Mouse (Mus musculus): ENCODE results near the gene Pnmal2. TPM values are rescaled to one million over a fixed set of nuclear protein-coding genes. Genes with fewer than 3 reads are reported as not detected.

The Pnmal2 gene
- polyA plus RNA-seq, 1 experiment from 2014 or later: 3.3 TPM

DNA sequence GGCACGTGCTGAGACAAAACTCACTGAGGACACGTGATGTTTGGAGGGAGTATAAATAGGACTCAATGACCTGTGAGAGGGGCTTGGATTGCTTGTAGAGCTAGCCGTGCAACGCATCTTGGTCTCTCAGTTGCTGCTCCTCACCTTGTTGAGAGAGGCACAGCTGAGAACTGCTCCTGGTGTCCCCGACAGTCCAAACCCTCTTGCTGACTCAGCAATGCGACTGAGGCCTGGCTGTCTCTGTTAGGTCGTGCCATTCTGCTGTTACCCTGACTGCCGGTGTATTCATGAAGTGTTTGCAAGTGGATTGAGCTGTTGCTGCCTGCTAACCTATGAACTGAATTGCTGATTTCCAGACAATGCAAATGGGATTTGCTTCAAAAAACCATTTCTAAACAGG, 31.8 kb downstream of the Pnmal2 start:
- H3K4me1 ChIP-seq (ENCODE audit: insufficient read depth): no peaks in the 10 kb centered on the region
- no peak overlapping the region for H3K27ac ChIP-seq (ENCODE audit: low read depth)
- H3K27me3 ChIP-seq (ENCODE audit: insufficient read depth, low read length): no peaks in the 10 kb centered on the region
- DNase-seq: no peak
- no peak overlapping the region; the same call in 1 of the 2 replicates for H3K9ac ChIP-seq
- no peaks in the 10 kb centered on the region for H3K36me3 ChIP-seq (ENCODE audit: insufficient read depth)
- no peak for ATAC-seq (ENCODE audit: insufficient read depth)
- no peak overlapping the region for H3K4me2 ChIP-seq
- no peak for TF ChIP-seq CTCF (IDR thresholded peaks at IDR 0.05; ENCODE audit: low read depth)
- no peaks in the 10 kb centered on the region for H3K9me3 ChIP-seq (ENCODE audit: low read depth, low read length)
- WGBS: 47% methylated on average over 8 of the region's 8 CpGs
- H3K4me3 ChIP-seq (ENCODE audit: low read depth, low read length): no peak overlapping the region

DNA sequence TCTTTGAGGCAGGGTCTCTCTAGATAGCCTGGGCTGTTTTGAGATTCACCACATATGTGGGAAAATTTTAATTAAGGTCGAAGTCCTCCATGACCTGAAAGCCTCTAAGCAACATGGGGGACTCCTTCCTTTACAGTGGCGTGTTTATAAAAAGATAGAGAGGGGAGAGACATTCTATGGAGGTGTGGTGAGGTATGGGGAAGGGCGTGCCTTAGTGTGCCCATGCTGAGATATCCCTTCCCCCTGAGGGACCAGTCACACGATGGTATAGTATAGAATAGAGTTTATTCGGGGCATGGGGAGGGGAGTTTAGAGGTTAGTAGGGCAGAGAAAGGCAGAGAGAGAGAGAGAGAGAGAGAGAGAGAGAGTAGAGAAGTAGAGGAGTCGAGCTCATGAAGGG, 33.7 kb downstream of the Pnmal2 start:
- H3K9ac ChIP-seq: no peak overlapping the region
- no peak for TF ChIP-seq CTCF (IDR thresholded peaks at IDR 0.05; ENCODE audit: low read depth)
- H3K27ac ChIP-seq (ENCODE audit: low read depth): no peak overlapping the region
- H3K9me3 ChIP-seq (ENCODE audit: low read depth, low read length): no peaks in the 10 kb centered on the region
- WGBS: 66% methylated on average over 6 of the region's 6 CpGs
- peaks cover 3% of the 10 kb centered on the region; the same call in 1 of the 2 replicates for H3K4me1 ChIP-seq (ENCODE audit: insufficient read depth)
- H3K4me2 ChIP-seq: no peak overlapping the region
- H3K36me3 ChIP-seq (ENCODE audit: insufficient read depth): no peaks in the 10 kb centered on the region
- DNase-seq (no peak), ATAC-seq (ENCODE audit: insufficient read depth) (no peak)
- H3K27me3 ChIP-seq (ENCODE audit: insufficient read depth, low read length): no peaks in the 10 kb centered on the region
- H3K4me3 ChIP-seq (ENCODE audit: low read depth, low read length): no peak overlapping the region

GRCm38 (mm10) chr7:16978593-16978992, 34.1 kb downstream of the Pnmal2 start:
- Histone ChIP-seq H3K9ac (no peak overlapping the region), H3K27ac (ENCODE audit: low read depth) (no peak overlapping the region), H3K4me1 (ENCODE audit: insufficient read depth) (peaks cover 4% of the 10 kb centered on the region; the same call in 1 of the 2 replicates), H3K4me2 (no peak overlapping the region), H3K27me3 (ENCODE audit: insufficient read depth, low read length) (no peaks in the 10 kb centered on the region), H3K4me3 (ENCODE audit: low read depth, low read length) (no peak overlapping the region), H3K9me3 (ENCODE audit: low read depth, low read length) (no peaks in the 10 kb centered on the region), H3K36me3 (ENCODE audit: insufficient read depth) (no peaks in the 10 kb centered on the region)
- no peak for DNase-seq
- no peak for ATAC-seq (ENCODE audit: insufficient read depth)
- 83% methylated on average over 3 of the region's 3 CpGs for WGBS
- TF ChIP-seq CTCF (IDR thresholded peaks at IDR 0.05; ENCODE audit: low read depth): no peak

DNA sequence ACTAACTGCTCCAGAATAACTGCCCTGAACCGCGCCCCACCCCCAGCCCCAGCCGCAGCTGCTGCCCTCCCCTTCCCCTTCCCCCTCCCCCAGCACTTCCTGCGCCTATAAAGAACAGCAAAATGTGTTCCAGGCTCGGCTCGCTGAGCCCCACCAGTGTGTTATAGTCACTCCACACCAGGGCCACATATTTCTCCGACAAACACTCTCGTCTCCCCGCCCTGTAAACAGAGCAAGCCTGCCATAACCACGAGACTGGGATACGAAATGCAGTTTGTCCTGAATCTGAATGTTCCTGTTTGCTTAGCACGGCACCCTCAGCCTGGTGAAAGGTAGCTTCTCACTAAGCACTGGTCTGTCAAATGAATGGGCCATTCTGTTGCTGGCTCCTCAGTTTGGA, 35.9 kb downstream of the Pnmal2 start:
- ATAC-seq (ENCODE audit: insufficient read depth): peak; percentile 85
- H3K4me1 ChIP-seq (ENCODE audit: insufficient read depth): peaks cover 4% of the 10 kb centered on the region; the same call in 1 of the 2 replicates
- no peak for TF ChIP-seq CTCF (IDR thresholded peaks at IDR 0.05; ENCODE audit: low read depth)
- H3K9me3 ChIP-seq (ENCODE audit: low read depth, low read length): no peaks in the 10 kb centered on the region
- peak overlapping the region; percentile 56 for H3K27ac ChIP-seq (ENCODE audit: low read depth)
- under 1% methylated on average over 12 of the region's 12 CpGs for WGBS
- no peaks in the 10 kb centered on the region for H3K27me3 ChIP-seq (ENCODE audit: insufficient read depth, low read length)
- peak overlapping the region; percentile 53 for H3K4me2 ChIP-seq
- H3K36me3 ChIP-seq (ENCODE audit: insufficient read depth): no peaks in the 10 kb centered on the region
- H3K9ac ChIP-seq: peak overlapping the region; percentile 40
- H3K4me3 ChIP-seq (ENCODE audit: low read depth, low read length): peak overlapping the region; percentile 15; the same call in 1 of the 2 replicates
- peak; percentile 76 for DNase-seq

GRCm38 (mm10) chr7:16982859-16983568, 38.5 kb downstream of the Pnmal2 start, which contains the start of gene Gm42372:
Gene Gm42372 (plus strand): TSS chr7:16983086.
- WGBS: 23% methylated on average over 26 of the region's 26 CpGs
- H3K4me1 ChIP-seq (ENCODE audit: insufficient read depth): peaks cover 9% of the 10 kb centered on the region; the same call in 1 of the 2 replicates
- no peaks in the 10 kb centered on the region for H3K27me3 ChIP-seq (ENCODE audit: insufficient read depth, low read length)
- DNase-seq: peak; percentile 72
- peak within 1 kb of the TSS; percentile 35; the same call in 1 of the 2 replicates for H3K4me2 ChIP-seq
- H3K36me3 ChIP-seq (ENCODE audit: insufficient read depth): no peaks in the 10 kb centered on the region
- no peak for ATAC-seq (ENCODE audit: insufficient read depth)
- H3K27ac ChIP-seq (ENCODE audit: low read depth): no peak within 1 kb of the TSS
- H3K9ac ChIP-seq: no peak within 1 kb of the TSS
- no peak within 1 kb of the TSS for H3K4me3 ChIP-seq (ENCODE audit: low read depth, low read length)
- no peaks in the 10 kb centered on the region for H3K9me3 ChIP-seq (ENCODE audit: low read depth, low read length)
- TF ChIP-seq CTCF (IDR thresholded peaks at IDR 0.05; ENCODE audit: low read depth): no peak

- no peak overlapping the region for H3K27ac ChIP-seq (ENCODE audit: low read depth)
Measured at GRCm38 (mm10) chr7:16987541-16988149, 43.2 kb downstream of the Pnmal2 start.

DNA sequence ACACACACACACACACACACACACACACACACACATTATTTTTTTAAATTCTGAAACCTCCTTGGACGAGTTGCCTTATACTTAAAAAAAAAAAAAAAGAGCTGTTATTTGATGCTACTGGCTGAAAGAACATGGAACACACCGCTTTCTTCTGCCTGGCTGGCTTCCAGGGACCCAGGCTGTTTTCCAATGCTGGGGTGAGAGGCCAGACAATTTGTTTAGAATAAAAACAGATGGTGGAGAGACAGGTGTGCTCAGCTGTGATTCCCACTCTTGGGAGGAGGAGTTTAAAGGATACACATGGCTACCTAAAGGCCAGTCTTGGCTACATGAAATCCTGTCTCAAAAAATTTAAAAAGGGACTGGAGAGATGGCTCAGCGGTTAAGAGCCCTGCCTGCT, 43.9 kb downstream of the Pnmal2 start:
- H3K4me3 ChIP-seq (ENCODE audit: low read depth, low read length): no peak overlapping the region
- no peak for TF ChIP-seq CTCF (IDR thresholded peaks at IDR 0.05; ENCODE audit: low read depth)
- no peak overlapping the region for H3K4me2 ChIP-seq
- ATAC-seq (ENCODE audit: insufficient read depth): peak; percentile 14
- H3K27ac ChIP-seq (ENCODE audit: low read depth): no peak overlapping the region
- H3K9ac ChIP-seq: no peak overlapping the region
- no peaks in the 10 kb centered on the region for H3K36me3 ChIP-seq (ENCODE audit: insufficient read depth)
- H3K9me3 ChIP-seq (ENCODE audit: low read depth, low read length): no peaks in the 10 kb centered on the region
- DNase-seq: peak; percentile 90
- WGBS: 29% methylated on average over 3 of the region's 3 CpGs
- no peaks in the 10 kb centered on the region for H3K27me3 ChIP-seq (ENCODE audit: insufficient read depth, low read length)
- peaks cover 18% of the 10 kb centered on the region for H3K4me1 ChIP-seq (ENCODE audit: insufficient read depth)

More at GRCm38 (mm10) chr7:16987541-16988149, 43.2 kb downstream of the Pnmal2 start:
- WGBS: 34% methylated on average over 7 of the region's 7 CpGs
- peak; percentile 13 for DNase-seq
- Histone ChIP-seq H3K27me3 (ENCODE audit: insufficient read depth, low read length) (no peaks in the 10 kb centered on the region), H3K4me1 (ENCODE audit: insufficient read depth) (peaks cover 22% of the 10 kb centered on the region), H3K4me3 (ENCODE audit: low read depth, low read length) (no peak overlapping the region), H3K9ac (no peak overlapping the region), H3K9me3 (ENCODE audit: low read depth, low read length) (no peaks in the 10 kb centered on the region), H3K4me2 (no peak overlapping the region), H3K36me3 (ENCODE audit: insufficient read depth) (no peaks in the 10 kb centered on the region)
- no peak for TF ChIP-seq CTCF (IDR thresholded peaks at IDR 0.05; ENCODE audit: low read depth)
- no peak for ATAC-seq (ENCODE audit: insufficient read depth)

Measured in lung, embryonic 14.5 days (tissue).